Mouse (Mus musculus) embryonic facial prominence, embryonic 15.5 days (tissue): ENCODE data around the gene Cfap97d1. TPM values are rescaled to one million over a fixed set of nuclear protein-coding genes. Genes with fewer than 3 reads are reported as not detected.

Experiments
- ATAC-seq: fragments of 200-750 bp; cut with Nextera tagmentation; 2 replicates; pipeline ENCODE4 v1.8.0; 2017; ENCODE audit warnings: low read depth, moderate TSS enrichment; ENCODE audit not compliant: insufficient number of reproducible peaks, low FRiP score, low TSS enrichment
- H3K27ac ChIP-seq: fragments of 300-500 bp; sonication (generic); replicated peaks from 2 replicates; pipeline ENCODE4 v1.5.1; 2015; ENCODE audit warnings: mild to moderate bottlenecking, inconsistent platforms
- H3K27me3 ChIP-seq: fragments of 300-500 bp; sonication (generic); 2 replicates; pipeline ENCODE4 v1.6.1; 2015; ENCODE audit warnings: inconsistent platforms
- H3K36me3 ChIP-seq: fragments of 300-500 bp; sonication (generic); 2 replicates; pipeline ENCODE4 v1.6.1; 2015; ENCODE audit warnings: mild to moderate bottlenecking, inconsistent platforms
- H3K4me1 ChIP-seq: fragments of 300-500 bp; sonication (generic); 2 replicates; pipeline ENCODE4 v1.6.1; 2015; ENCODE audit warnings: inconsistent platforms
- H3K4me2 ChIP-seq: fragments of 300-500 bp; sonication (generic); replicated peaks from 2 replicates; pipeline ENCODE4 v1.6.1; 2015; ENCODE audit warnings: mild to moderate bottlenecking, inconsistent platforms
- H3K4me3 ChIP-seq: fragments of 300-500 bp; sonication (generic); replicated peaks from 2 replicates; pipeline ENCODE4 v1.5.1; 2015; ENCODE audit warnings: mild to moderate bottlenecking, inconsistent platforms
- H3K9ac ChIP-seq: fragments of 300-500 bp; sonication (generic); 2 replicates; pipeline ENCODE4 v1.6.1; 2015; ENCODE audit warnings: inconsistent platforms
- H3K9me3 ChIP-seq: fragments of 300-500 bp; sonication (generic); replicated peaks from 2 replicates; pipeline ENCODE4 v1.6.1; 2016; ENCODE audit warnings: inconsistent platforms
- WGBS: fragments of 180-500 bp; shearing (Covaris S2); methylation state at CpG from one replicate; pipeline ENCODE4 v1.1.7; 2015; 5-methylcytosine and 5-hydroxymethylcytosine counted together
- polyA plus RNA-seq: library from polyadenylated mRNA; unstranded; fragments of >200 nt; fragmentation: Nextera tagmentation; extraction: Ambion mirVana; gene quantifications from 2 replicates; pipeline ENCODE4 v1.2.1, GENCODE M21; 2015

Cfap97d1 gene
- polyA plus RNA-seq, 1 experiment from 2014 or later: not detected

GRCm38 (mm10) chr11:101963473-101964291, 20.4 kb upstream of the Cfap97d1 start:
- Histone ChIP-seq H3K4me1 (peaks cover 38% of the 10 kb centered on the region), H3K4me2 (peak overlapping the region; percentile 97), H3K27ac (peak overlapping the region; percentile 39; the same call in 1 of the 2 replicates), H3K9ac (peak overlapping the region; percentile 23; the same call in 1 of the 2 replicates), H3K27me3 (peaks cover 72% of the 10 kb centered on the region), H3K9me3 (no peaks in the 10 kb centered on the region), H3K36me3 (no peaks in the 10 kb centered on the region), H3K4me3 (peak overlapping the region; percentile 52)
- ATAC-seq: no peak
- under 1% methylated on average over 78 of the region's 78 CpGs for WGBS

- ATAC-seq: no peak
- H3K4me2 ChIP-seq: no peak overlapping the region
- WGBS: 10% methylated on average over 8 of the region's 8 CpGs
- H3K4me3 ChIP-seq: no peak overlapping the region
- peaks cover 72% of the 10 kb centered on the region for H3K27me3 ChIP-seq
- no peak overlapping the region for H3K27ac ChIP-seq
- H3K4me1 ChIP-seq: peaks cover 32% of the 10 kb centered on the region
- H3K9me3 ChIP-seq: no peaks in the 10 kb centered on the region
- H3K9ac ChIP-seq: no peak overlapping the region
- no peaks in the 10 kb centered on the region for H3K36me3 ChIP-seq
These were observed 19.4 kb upstream of the Cfap97d1 start for GRCm38 (mm10) chr11:101964647-101965046.

- Histone ChIP-seq H3K4me2 (no peak overlapping the region), H3K36me3 (no peaks in the 10 kb centered on the region), H3K27ac (no peak overlapping the region), H3K27me3 (peaks cover 72% of the 10 kb centered on the region), H3K4me1 (peaks cover 32% of the 10 kb centered on the region), H3K9me3 (no peaks in the 10 kb centered on the region), H3K4me3 (no peak overlapping the region), H3K9ac (no peak overlapping the region)
- WGBS: 10% methylated on average over 2 of the region's 2 CpGs
- no peak for ATAC-seq
These were observed 18.5 kb upstream of the Cfap97d1 start for GRCm38 (mm10) chr11:101965553-101965952.

- Histone ChIP-seq H3K9me3 (no peaks in the 10 kb centered on the region), H3K4me3 (no peak within 1 kb of the TSS), H3K4me2 (no peak within 1 kb of the TSS), H3K9ac (no peak within 1 kb of the TSS), H3K27ac (no peak within 1 kb of the TSS), H3K27me3 (peaks cover 56% of the 10 kb centered on the region), H3K36me3 (no peaks in the 10 kb centered on the region), H3K4me1 (peaks cover 30% of the 10 kb centered on the region)
- 27% methylated on average over 10 of the region's 10 CpGs for WGBS
- ATAC-seq: no peak
These were observed 17.0 kb upstream of the Cfap97d1 start, which contains the start of gene Sost for GRCm38 (mm10) chr11:101966965-101967614. Sost (minus strand) TSS chr11:101967015.

GRCm38 (mm10) chr11:101968311-101968710, 15.8 kb upstream of the Cfap97d1 start:
- no peak overlapping the region for H3K9ac ChIP-seq
- no peak overlapping the region for H3K27ac ChIP-seq
- no peak for ATAC-seq
- 18% methylated on average over 7 of the region's 7 CpGs for WGBS
- H3K36me3 ChIP-seq: no peaks in the 10 kb centered on the region
- peaks cover 20% of the 10 kb centered on the region for H3K4me1 ChIP-seq
- no peak overlapping the region for H3K4me3 ChIP-seq
- H3K27me3 ChIP-seq: peaks cover 48% of the 10 kb centered on the region
- H3K4me2 ChIP-seq: no peak overlapping the region
- H3K9me3 ChIP-seq: no peaks in the 10 kb centered on the region

- Histone ChIP-seq H3K9me3 (no peaks in the 10 kb centered on the region), H3K27ac (no peak overlapping the region), H3K4me2 (no peak overlapping the region), H3K9ac (no peak overlapping the region), H3K36me3 (no peaks in the 10 kb centered on the region), H3K4me3 (no peak overlapping the region), H3K4me1 (peaks cover 15% of the 10 kb centered on the region), H3K27me3 (peaks cover 43% of the 10 kb centered on the region)
- peak; percentile 74; the same call in 1 of the 2 replicates for ATAC-seq
- 0% methylated on average over 5 of the region's 5 CpGs for WGBS
These were observed 15.3 kb upstream of the Cfap97d1 start for GRCm38 (mm10) chr11:101968791-101969190.

- Histone ChIP-seq H3K36me3 (no peaks in the 10 kb centered on the region), H3K9me3 (no peaks in the 10 kb centered on the region), H3K4me2 (no peak overlapping the region), H3K9ac (no peak overlapping the region), H3K27me3 (peaks cover 32% of the 10 kb centered on the region), H3K4me1 (peaks cover 9% of the 10 kb centered on the region; the same call in 1 of the 2 replicates), H3K27ac (no peak overlapping the region), H3K4me3 (no peak overlapping the region)
- 76% methylated on average over 13 of the region's 13 CpGs for WGBS
- ATAC-seq: no peak
These were observed 14.2 kb upstream of the Cfap97d1 start for GRCm38 (mm10) chr11:101969835-101970234.

- H3K36me3 ChIP-seq: no peaks in the 10 kb centered on the region
- ATAC-seq: no peak
- peaks cover 17% of the 10 kb centered on the region for H3K27me3 ChIP-seq
- H3K4me3 ChIP-seq: no peak overlapping the region
- H3K9ac ChIP-seq: no peak overlapping the region
- H3K4me1 ChIP-seq: peaks cover 4% of the 10 kb centered on the region; the same call in 1 of the 2 replicates
- no peaks in the 10 kb centered on the region for H3K9me3 ChIP-seq
- H3K27ac ChIP-seq: no peak overlapping the region
- 35% methylated on average over 3 of the region's 3 CpGs for WGBS
- no peak overlapping the region for H3K4me2 ChIP-seq
These were observed 12.7 kb upstream of the Cfap97d1 start for GRCm38 (mm10) chr11:101971410-101971809.

- Histone ChIP-seq H3K9me3 (no peaks in the 10 kb centered on the region), H3K27me3 (peaks cover 12% of the 10 kb centered on the region), H3K4me2 (no peak overlapping the region), H3K4me1 (peaks cover 4% of the 10 kb centered on the region; the same call in 1 of the 2 replicates), H3K36me3 (no peaks in the 10 kb centered on the region), H3K27ac (no peak overlapping the region), H3K4me3 (no peak overlapping the region), H3K9ac (no peak overlapping the region)
- ATAC-seq: no peak
- 68% methylated on average over 3 of the region's 3 CpGs for WGBS
These were observed 12.0 kb upstream of the Cfap97d1 start for GRCm38 (mm10) chr11:101972097-101972496.

GRCm38 (mm10) chr11:101972651-101973050, 11.4 kb upstream of the Cfap97d1 start:
- H3K9ac ChIP-seq: no peak overlapping the region
- H3K27ac ChIP-seq: no peak overlapping the region
- 76% methylated on average over 5 of the region's 5 CpGs for WGBS
- H3K4me2 ChIP-seq: no peak overlapping the region
- no peaks in the 10 kb centered on the region for H3K9me3 ChIP-seq
- H3K36me3 ChIP-seq: no peaks in the 10 kb centered on the region
- no peak for ATAC-seq
- no peak overlapping the region for H3K4me3 ChIP-seq
- peaks cover 4% of the 10 kb centered on the region; the same call in 1 of the 2 replicates for H3K4me1 ChIP-seq
- peaks cover 7% of the 10 kb centered on the region for H3K27me3 ChIP-seq

GRCm38 (mm10) chr11:101973496-101973895, 10.6 kb upstream of the Cfap97d1 start:
- Histone ChIP-seq H3K9ac (no peak overlapping the region), H3K4me3 (no peak overlapping the region), H3K4me2 (no peak overlapping the region), H3K27ac (no peak overlapping the region), H3K27me3 (no peaks in the 10 kb centered on the region; the same call in 1 of the 2 replicates), H3K4me1 (peaks cover 4% of the 10 kb centered on the region; the same call in 1 of the 2 replicates), H3K9me3 (no peaks in the 10 kb centered on the region), H3K36me3 (no peaks in the 10 kb centered on the region)
- WGBS: 69% methylated on average over 9 of the region's 9 CpGs
- no peak for ATAC-seq
